Mouse (Mus musculus) testis, postnatal 14 days (tissue): ENCODE data around the gene Ccdc38.

Experiments used
- DNase-seq: peaks from one replicate; pipeline ENCODE4 v3.0.0; 2021; ENCODE audit warnings: low spot score

Gene Ccdc38

GRCm38 (mm10) chr10:93540431-93541210 lies at the start of gene Ccdc38:
Gene Ccdc38, plus strand, starts transcription at chr10:93540632.
- DNase-seq: no peak

- DNase-seq: no peak
These were observed 39.6 kb upstream of the Ccdc38 start for GRCm38 (mm10) chr10:93500864-93501263.

GRCm38 (mm10) chr10:93501346-93501745 lies 39.1 kb upstream of the Ccdc38 start:
- DNase-seq: no peak

GRCm38 (mm10) chr10:93508383-93508970 lies 32.0 kb upstream of the Ccdc38 start:
- DNase-seq: no peak

GRCm38 (mm10) chr10:93509532-93510153 lies 30.8 kb upstream of the Ccdc38 start:
- no peak for DNase-seq

- no peak for DNase-seq
These were observed 25.0 kb upstream of the Ccdc38 start for GRCm38 (mm10) chr10:93515419-93515818.

- DNase-seq: no peak
These were observed 24.5 kb upstream of the Ccdc38 start for GRCm38 (mm10) chr10:93515927-93516326.

- DNase-seq: no peak
These were observed 22.7 kb upstream of the Ccdc38 start for GRCm38 (mm10) chr10:93517754-93518153.

- DNase-seq: no peak
These were observed 22.2 kb upstream of the Ccdc38 start for GRCm38 (mm10) chr10:93518186-93518585.

- no peak for DNase-seq
These were observed 21.8 kb upstream of the Ccdc38 start for GRCm38 (mm10) chr10:93518620-93519019.

GRCm38 (mm10) chr10:93519159-93519558 lies 21.3 kb upstream of the Ccdc38 start:
- DNase-seq: no peak

- no peak for DNase-seq
These were observed 20.7 kb upstream of the Ccdc38 start for GRCm38 (mm10) chr10:93519756-93520155.

GRCm38 (mm10) chr10:93520994-93521393 lies 19.4 kb upstream of the Ccdc38 start:
- DNase-seq: no peak

- DNase-seq: no peak
These were observed 15.1 kb upstream of the Ccdc38 start for GRCm38 (mm10) chr10:93525329-93525728.

- DNase-seq: no peak
These were observed 2.1 kb upstream of the Ccdc38 start for GRCm38 (mm10) chr10:93538287-93538686.

- no peak for DNase-seq
These were observed 1.6 kb upstream of the Ccdc38 start for GRCm38 (mm10) chr10:93538818-93539217.

- peak; percentile 56 for DNase-seq
These were observed 529 bp upstream of the Ccdc38 start, which contains the start of gene Amdhd1 for GRCm38 (mm10) chr10:93539775-93540430. Gene Amdhd1, minus strand, starts transcription at chr10:93540033.

GRCm38 (mm10) chr10:93541585-93541984 lies 1.2 kb downstream of the Ccdc38 start:
- no peak for DNase-seq

- DNase-seq: no peak
These were observed 1.9 kb downstream of the Ccdc38 start for GRCm38 (mm10) chr10:93542356-93542755.

- no peak for DNase-seq
These were observed 2.7 kb downstream of the Ccdc38 start for GRCm38 (mm10) chr10:93543176-93543575.

GRCm38 (mm10) chr10:93544172-93544571 lies 3.7 kb downstream of the Ccdc38 start:
- no peak for DNase-seq

GRCm38 (mm10) chr10:93547741-93548270 lies 7.4 kb downstream of the Ccdc38 start:
- DNase-seq: no peak
